Mouse (Mus musculus) intestine, embryonic 16.5 days (tissue): ENCODE data around the gene Pum2. TPM values are rescaled to one million over a fixed set of nuclear protein-coding genes. Genes with fewer than 3 reads are reported as not detected.
"Not testable (repeated sequence)": the region's sequence is repeated elsewhere in the genome, so short reads cannot be mapped to it uniquely, and the experiment has no call there.

Experiments
- ATAC-seq: fragments of 200-750 bp; cut with Nextera tagmentation; 2 replicates; pipeline ENCODE4 v1.8.0; 2017; ENCODE audit warnings: moderate TSS enrichment, moderate library complexity
- H3K27ac ChIP-seq: fragments of 300-500 bp; sonication (generic); 2 replicates; pipeline ENCODE4 v1.5.1; 2014; ENCODE audit warnings: mild to moderate bottlenecking, low read length
- H3K27me3 ChIP-seq: fragments of 300-500 bp; sonication (generic); replicated peaks from 2 replicates; pipeline ENCODE4 v1.6.1; 2014; ENCODE audit warnings: low read length, control low read depth, mixed read lengths; ENCODE audit not compliant: control insufficient read depth, insufficient read depth
- H3K36me3 ChIP-seq: fragments of 300-500 bp; sonication (generic); 2 replicates; pipeline ENCODE4 v1.6.1; 2014; ENCODE audit warnings: low read length, control low read depth; ENCODE audit not compliant: control insufficient read depth, insufficient read depth
- H3K4me1 ChIP-seq: fragments of 300-500 bp; sonication (generic); 2 replicates; pipeline ENCODE4 v1.6.1; 2014; ENCODE audit warnings: low read length, control low read depth, mixed read lengths; ENCODE audit not compliant: control insufficient read depth, insufficient read depth
- H3K4me2 ChIP-seq: fragments of 300-500 bp; sonication (generic); 2 replicates; pipeline ENCODE4 v1.6.1; 2014; ENCODE audit warnings: low read depth, low read length, control low read depth
- H3K4me3 ChIP-seq: fragments of 300-500 bp; sonication (generic); 2 replicates; pipeline ENCODE4 v1.5.1; 2014; ENCODE audit warnings: mild to moderate bottlenecking, low read length
- H3K9ac ChIP-seq: fragments of 300-500 bp; sonication (generic); 2 replicates; pipeline ENCODE4 v1.6.1; 2014; ENCODE audit warnings: low read depth, low read length
- H3K9me3 ChIP-seq: fragments of 300-500 bp; sonication (generic); 2 replicates; pipeline ENCODE4 v1.6.1; 2016; ENCODE audit warnings: low read length, control low read depth; ENCODE audit not compliant: control insufficient read depth
- WGBS: fragments of 180-500 bp; shearing (Covaris S2); extraction: QIAGEN DNeasy Blood & Tissue Kit; methylation state at CpG from one replicate; pipeline ENCODE4 v1.1.7; 2014; 5-methylcytosine and 5-hydroxymethylcytosine counted together
- polyA plus RNA-seq: library from polyadenylated mRNA; unstranded; fragments of >200 nt; fragmentation: Nextera tagmentation; extraction: Ambion mirVana; gene quantifications from 2 replicates; pipeline ENCODE4 v1.2.1, GENCODE M21; 2015

The Pum2 gene
- polyA plus RNA-seq, 1 experiment from 2014 or later, result 34.3 TPM

- Histone ChIP-seq H3K4me1 (no peaks in the 10 kb centered on the region), H3K27ac (peak overlapping the region; percentile 97), H3K36me3 (no peaks in the 10 kb centered on the region), H3K4me3 (peak overlapping the region; percentile 92), H3K4me2 (peak overlapping the region; percentile 51), H3K9ac (peak overlapping the region; percentile 98), H3K9me3 (no peaks in the 10 kb centered on the region), H3K27me3 (no peaks in the 10 kb centered on the region)
- WGBS, result under 1% methylated on average over 47 of the region's 47 CpGs
- peak; percentile 99 for ATAC-seq
These were observed 33.1 kb upstream of the Pum2 start for GRCm38 (mm10) chr12:8640711-8641424.

- no peaks in the 10 kb centered on the region for H3K9me3 ChIP-seq
- H3K4me1 ChIP-seq, result no peaks in the 10 kb centered on the region
- no peak overlapping the region for H3K27ac ChIP-seq
- H3K4me3 ChIP-seq, result peak overlapping the region; percentile 92
- H3K36me3 ChIP-seq, result no peaks in the 10 kb centered on the region
- no peaks in the 10 kb centered on the region for H3K27me3 ChIP-seq
- 7% methylated on average over 10 of the region's 10 CpGs for WGBS
- H3K4me2 ChIP-seq, result peak overlapping the region; percentile 51
- peak overlapping the region; percentile 98 for H3K9ac ChIP-seq
- ATAC-seq, result peak; percentile 36
These were observed 32.6 kb upstream of the Pum2 start for GRCm38 (mm10) chr12:8641425-8641735.

GRCm38 (mm10) chr12:8648211-8648610 lies 25.7 kb upstream of the Pum2 start:
- peak; percentile 89 for ATAC-seq
- WGBS, result 49% methylated on average over 8 of the region's 8 CpGs
- H3K9ac ChIP-seq, result not testable (repeated sequence)

GRCm38 (mm10) chr12:8650027-8650426 lies 23.9 kb upstream of the Pum2 start:
- not testable (repeated sequence) for ATAC-seq, H3K27me3 ChIP-seq, H3K9ac ChIP-seq, H3K9me3 ChIP-seq, H3K4me3 ChIP-seq, H3K27ac ChIP-seq, H3K4me2 ChIP-seq, H3K4me1 ChIP-seq, H3K36me3 ChIP-seq
- 56% methylated on average over 3 of the region's 3 CpGs for WGBS

More at GRCm38 (mm10) chr12:8648211-8648610, 25.7 kb upstream of the Pum2 start:
- H3K27ac ChIP-seq, H3K36me3 ChIP-seq, H3K4me1 ChIP-seq, H3K4me2 ChIP-seq, H3K27me3 ChIP-seq, H3K9me3 ChIP-seq, H3K4me3 ChIP-seq: not testable (repeated sequence)

GRCm38 (mm10) chr12:8656596-8656995 lies 17.3 kb upstream of the Pum2 start:
- H3K27ac ChIP-seq, result no peak overlapping the region
- no peak overlapping the region for H3K9ac ChIP-seq
- H3K27me3 ChIP-seq, result no peaks in the 10 kb centered on the region
- 85% methylated on average over 4 of the region's 4 CpGs for WGBS
- H3K4me1 ChIP-seq, result no peaks in the 10 kb centered on the region
- ATAC-seq, result no peak
- no peaks in the 10 kb centered on the region for H3K36me3 ChIP-seq
- H3K4me2 ChIP-seq, result no peak overlapping the region
- no peak overlapping the region for H3K4me3 ChIP-seq
- H3K9me3 ChIP-seq, result no peaks in the 10 kb centered on the region

- Histone ChIP-seq H3K9ac (no peak overlapping the region), H3K4me3 (no peak overlapping the region), H3K9me3 (no peaks in the 10 kb centered on the region), H3K27ac (no peak overlapping the region), H3K4me2 (no peak overlapping the region), H3K36me3 (no peaks in the 10 kb centered on the region), H3K4me1 (peaks cover 1% of the 10 kb centered on the region; the same call in 1 of the 2 replicates), H3K27me3 (no peaks in the 10 kb centered on the region)
- no peak for ATAC-seq
- 70% methylated on average over 10 of the region's 10 CpGs for WGBS
These were observed 16.8 kb upstream of the Pum2 start for GRCm38 (mm10) chr12:8657116-8657515.

GRCm38 (mm10) chr12:8657629-8658366 lies 16.1 kb upstream of the Pum2 start:
- no peak for ATAC-seq

GRCm38 (mm10) chr12:8659406-8660279 lies 14.3 kb upstream of the Pum2 start:
- Histone ChIP-seq H3K9ac (no peak overlapping the region), H3K4me3 (no peak overlapping the region), H3K9me3 (no peaks in the 10 kb centered on the region), H3K27me3 (no peaks in the 10 kb centered on the region), H3K4me1 (peaks cover 4% of the 10 kb centered on the region; the same call in 1 of the 2 replicates), H3K36me3 (no peaks in the 10 kb centered on the region), H3K4me2 (no peak overlapping the region), H3K27ac (no peak overlapping the region)
- 82% methylated on average over 15 of the region's 15 CpGs for whole genome bisulfite sequencing
- no peak for ATAC-seq

More at GRCm38 (mm10) chr12:8657629-8658366, 16.1 kb upstream of the Pum2 start:
- Histone ChIP-seq H3K9ac (no peak overlapping the region), H3K27ac (no peak overlapping the region), H3K27me3 (no peaks in the 10 kb centered on the region), H3K9me3 (no peaks in the 10 kb centered on the region), H3K4me2 (no peak overlapping the region), H3K4me3 (no peak overlapping the region), H3K36me3 (no peaks in the 10 kb centered on the region), H3K4me1 (peaks cover 4% of the 10 kb centered on the region; the same call in 1 of the 2 replicates)
- 88% methylated on average over 6 of the region's 6 CpGs for WGBS

GRCm38 (mm10) chr12:8661747-8662146 lies 12.2 kb upstream of the Pum2 start:
- 40% methylated on average over 3 of the region's 3 CpGs for WGBS
- H3K36me3 ChIP-seq, result no peaks in the 10 kb centered on the region
- no peak overlapping the region for H3K27ac ChIP-seq
- no peak overlapping the region for H3K4me2 ChIP-seq
- peaks cover 4% of the 10 kb centered on the region; the same call in 1 of the 2 replicates for H3K4me1 ChIP-seq
- H3K27me3 ChIP-seq, result no peaks in the 10 kb centered on the region
- no peak overlapping the region for H3K9ac ChIP-seq
- ATAC-seq, result peak; percentile 72
- no peak overlapping the region for H3K4me3 ChIP-seq
- H3K9me3 ChIP-seq, result no peaks in the 10 kb centered on the region
